Mouse (Mus musculus) heart, postnatal 0 days (tissue): ENCODE results near the gene Lipc.

Experiments
- CTCF ChIP-seq: IDR thresholded peaks from 2 replicates; pipeline ENCODE4 v1.5.1; 2016; ENCODE audit warnings: antibody characterized with exemption, control low read depth, low read depth
- EP300 ChIP-seq: IDR thresholded peaks from 2 replicates; pipeline ENCODE4 v1.6.1; 2016; ENCODE audit warnings: antibody characterized with exemption, low read depth

DNA sequence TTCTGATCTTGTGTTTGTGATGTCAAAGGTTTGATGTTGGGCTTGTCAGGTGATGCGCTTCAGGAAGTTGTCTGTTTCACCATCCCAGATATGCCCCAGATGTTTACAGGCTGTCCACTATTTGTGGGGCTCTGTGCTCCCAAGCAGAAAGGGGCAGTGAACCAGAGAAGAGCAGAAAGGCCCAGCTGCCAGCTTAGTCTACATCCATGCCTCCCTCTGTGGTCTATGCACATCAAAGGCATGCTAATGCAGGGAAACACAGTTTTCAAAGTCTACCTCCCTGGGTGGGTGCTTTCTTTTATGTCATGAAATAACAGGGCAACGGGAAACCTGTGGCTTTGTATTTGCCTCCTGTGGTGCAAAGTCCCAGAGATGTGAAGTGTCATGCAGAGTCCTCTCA, 35.2 kb upstream of the Lipc start:
- no peak for TF ChIP-seq CTCF
- no peak for TF ChIP-seq EP300
